Mouse (Mus musculus) central nervous system, embryonic 14 days (tissue): ENCODE data around the gene Spata2l. TPM values are rescaled to one million over a fixed set of nuclear protein-coding genes. Genes with fewer than 3 reads are reported as not detected.

ENCODE experiments used
- polyA plus RNA-seq: library from polyadenylated mRNA; depleted of rRNA; stranded (reverse); fragments of >200 nt; gene quantifications from 2 replicates; pipeline ENCODE4 v1.2.3, GENCODE M21; 2012; rRNA removed

Spata2l gene
- polyA plus RNA-seq: 3.0 and 3.2 TPM in 2 replicates

DNA sequence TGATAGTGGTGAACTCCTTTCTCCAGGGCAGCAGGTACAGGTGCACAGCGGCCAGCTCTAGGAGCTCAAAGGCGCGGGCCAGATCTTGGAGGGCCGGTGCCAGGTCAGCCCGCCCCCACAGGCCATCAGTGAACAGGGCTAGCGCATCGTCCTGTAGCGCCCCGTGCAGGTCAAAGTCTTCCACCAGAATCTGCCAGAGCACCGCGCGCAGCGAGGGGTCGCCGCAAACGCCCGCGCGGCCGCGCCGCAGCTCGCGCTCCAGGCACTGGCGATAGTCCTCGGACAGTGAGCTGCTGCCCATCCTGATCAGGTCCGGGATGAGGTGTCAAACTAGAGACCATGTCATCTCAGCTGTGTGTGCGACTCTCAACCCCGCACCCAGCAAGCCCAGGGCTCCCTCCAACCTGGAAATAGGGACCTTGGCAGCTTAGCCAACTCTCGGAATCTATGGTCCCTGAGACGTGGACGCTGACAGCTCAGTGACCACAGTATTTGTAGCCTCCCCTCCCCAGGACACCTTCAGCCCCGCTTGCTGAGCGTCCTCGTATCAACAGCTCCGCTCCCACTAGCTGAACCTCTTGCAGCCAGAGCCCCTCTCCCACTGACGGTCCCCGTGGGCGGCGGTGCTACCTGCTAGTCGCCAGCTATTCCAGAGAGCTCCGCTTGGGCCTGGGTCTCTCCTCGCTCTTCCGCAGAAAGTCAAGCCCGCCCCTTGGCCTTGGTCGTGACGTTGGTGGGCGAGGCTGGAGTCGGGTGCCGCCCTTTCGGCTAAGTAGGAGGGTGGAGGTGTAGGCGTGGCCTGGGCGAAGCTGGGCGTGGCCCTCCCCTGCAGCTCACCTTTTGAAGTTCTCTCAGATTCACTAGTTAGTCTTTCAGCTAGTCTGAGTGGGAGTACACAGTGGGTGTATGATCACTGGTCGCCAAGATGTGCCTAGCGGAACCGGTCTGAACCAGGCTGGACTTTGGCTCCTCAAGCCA, at the start of gene Spata2l:
Spata2l (minus strand) TSS at position 714 of the 978 bp plus-strand sequence.

DNA sequence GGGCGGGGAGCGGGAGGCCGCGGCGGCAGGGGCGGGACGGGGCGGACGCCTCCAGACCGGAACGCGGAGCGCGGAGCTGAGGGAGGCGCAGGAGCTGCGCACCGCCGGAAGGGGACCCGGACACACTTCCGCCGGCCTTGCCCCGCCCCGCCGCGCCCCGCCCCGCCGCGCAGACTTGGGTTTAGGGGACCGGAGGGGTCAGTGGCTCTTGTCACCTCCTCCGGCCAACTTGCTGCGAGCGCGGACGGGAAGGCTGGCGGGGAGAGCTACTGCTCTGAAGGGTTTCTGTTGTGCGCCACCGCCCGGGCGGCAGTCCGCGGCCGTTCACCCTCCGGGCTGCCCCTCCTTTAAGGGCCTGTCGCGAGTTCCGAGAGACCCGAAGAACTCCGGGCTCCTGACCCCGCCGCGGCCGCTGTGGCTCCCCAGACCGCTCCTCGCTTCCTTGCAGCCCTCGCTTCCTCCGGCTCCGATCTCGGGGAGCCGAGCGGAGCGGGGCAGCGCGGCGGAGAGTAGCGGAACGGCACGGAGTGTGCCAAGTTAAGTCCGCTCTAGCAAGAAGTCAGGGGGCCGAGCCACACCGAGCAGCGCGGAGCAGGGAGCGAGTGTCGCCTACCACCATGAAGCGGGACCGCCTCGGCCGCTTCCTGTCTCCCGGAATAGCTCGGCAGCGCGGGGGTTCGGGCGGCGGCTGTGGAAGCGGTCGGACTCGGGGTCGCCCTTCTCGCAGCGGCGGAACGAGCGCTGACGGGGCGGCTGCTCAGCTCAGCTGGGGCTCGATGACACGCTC, 18.3 kb upstream of the Spata2l start, which contains the start of the genes Zfp276 and Vps9d1:
Zfp276 (plus strand) TSS at position 97 of the 787 bp plus-strand sequence.
Vps9d1 (minus strand) TSS at position 250 of the 787 bp plus-strand sequence.

DNA sequence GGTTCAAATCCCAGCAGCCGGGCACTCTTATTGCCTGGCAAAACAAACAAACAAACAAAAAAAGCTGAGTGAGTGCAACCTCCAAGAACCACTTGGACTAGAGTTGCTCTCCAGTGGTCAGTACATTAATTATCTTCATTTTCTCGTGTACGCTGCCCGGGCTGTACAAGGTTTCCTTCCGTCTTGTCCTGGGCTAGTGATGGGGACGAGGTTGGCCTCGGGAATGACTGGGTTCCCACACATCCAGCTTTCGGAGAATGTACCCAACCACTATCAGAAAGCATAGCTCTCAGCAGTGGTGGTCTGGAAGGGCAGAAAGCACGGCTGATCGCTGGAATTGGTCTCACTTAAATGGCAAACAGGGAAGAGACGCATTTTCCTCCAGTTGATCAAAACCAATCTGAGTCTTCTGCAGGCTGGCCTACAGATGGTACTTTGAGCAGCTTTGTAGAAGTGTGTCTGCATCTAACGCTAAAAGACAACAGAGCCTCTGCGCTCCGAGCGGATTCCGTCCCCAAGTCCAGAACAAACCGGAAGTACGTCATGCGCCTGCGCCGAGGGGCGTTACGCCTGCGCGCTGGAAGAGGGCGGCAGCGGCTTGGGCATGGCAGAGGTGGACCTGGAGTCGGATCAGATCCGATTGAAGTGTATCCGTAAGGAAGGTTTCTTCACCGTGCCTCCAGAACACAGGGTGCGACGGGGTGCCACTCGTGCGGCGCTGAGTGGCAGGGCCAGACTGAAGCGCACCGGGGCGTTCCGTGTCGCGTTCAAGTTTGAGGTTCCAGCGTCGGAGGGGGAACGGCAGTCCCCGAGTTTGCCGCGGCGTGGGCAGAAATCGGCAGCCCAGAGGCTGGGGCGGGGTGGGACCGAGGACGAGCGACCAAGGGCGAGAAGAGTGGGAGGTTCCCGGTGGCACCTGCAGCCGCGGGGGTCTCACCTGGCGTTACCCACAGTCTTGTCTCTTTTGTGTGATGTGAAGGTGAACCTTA, 11.5 kb downstream of the Spata2l start, which contains the start of gene Cdk10:
Cdk10 (plus strand) TSS at position 565 of the 989 bp plus-strand sequence.

GRCm38 (mm10) chr8:123212321-123213117, 23.5 kb downstream of the Spata2l start, which contains the start of the genes Chmp1a and Spata33:
Gene Chmp1a, minus strand, starts transcription at chr8:123212763.
Gene Spata33, plus strand, starts transcription at chr8:123212832.

GRCm38 (mm10) chr8:123185566-123186409, 50.2 kb downstream of the Spata2l start, which contains the start of gene Dpep1:
Gene Dpep1, plus strand, starts transcription at chr8:123186242.

Other genes with a start within 250 kb of the Spata2l start
- gene Ankrd11, start 194.0 kb downstream of the Spata2l start, polyA plus RNA-seq: 63.6 and 67.0 TPM in 2 replicates
- gene Spg7, start 173.3 kb downstream of the Spata2l start, polyA plus RNA-seq: 106 and 116 TPM in 2 replicates
- gene Rpl13, start 133.9 kb downstream of the Spata2l start, polyA plus RNA-seq: 1,904 and 2,108 TPM in 2 replicates
- gene Cpne7, start 118.9 kb downstream of the Spata2l start, polyA plus RNA-seq: 5.1 and 5.9 TPM in 2 replicates
- 2.1 and 11.6 TPM in 2 replicates for gene Sult5a1, start 77.9 kb downstream of the Spata2l start, polyA plus RNA-seq
- 0.34 and 1.2 TPM in 2 replicates for gene Dpep1, start 50.0 kb downstream of the Spata2l start, polyA plus RNA-seq
- 121 and 129 TPM in 2 replicates for gene Chmp1a, start 23.5 kb downstream of the Spata2l start, polyA plus RNA-seq
- 6.6 and 7.0 TPM in 2 replicates for gene Spata33, start 23.4 kb downstream of the Spata2l start, polyA plus RNA-seq
- gene Cdk10, start 11.4 kb downstream of the Spata2l start, polyA plus RNA-seq: 121 and 122 TPM in 2 replicates
- gene Zfp276, start 18.0 kb upstream of the Spata2l start, polyA plus RNA-seq: 38.9 and 40.2 TPM in 2 replicates
- 109 and 116 TPM in 2 replicates for gene Vps9d1, start 18.1 kb upstream of the Spata2l start, polyA plus RNA-seq
- gene Fanca, start 82.3 kb upstream of the Spata2l start, polyA plus RNA-seq: 27.6 and 35.1 TPM in 2 replicates
- 37.7 and 44.4 TPM in 2 replicates for gene Spire2, start 96.5 kb upstream of the Spata2l start, polyA plus RNA-seq
- 267 and 295 TPM in 2 replicates for gene Tcf25, start 137.5 kb upstream of the Spata2l start, polyA plus RNA-seq
- gene Mc1r, start 170.9 kb upstream of the Spata2l start, polyA plus RNA-seq: 0.02 and 0.10 TPM in 2 replicates
- gene Tubb3, start 175.2 kb upstream of the Spata2l start, polyA plus RNA-seq: 2,181 and 2,513 TPM in 2 replicates
- gene Def8, start 187.3 kb upstream of the Spata2l start, polyA plus RNA-seq: 44.5 and 45.5 TPM in 2 replicates
- 30.8 and 32.1 TPM in 2 replicates for gene Afg3l1, start 241.7 kb upstream of the Spata2l start, polyA plus RNA-seq